Mouse (Mus musculus): Measurements from ENCODE around the gene Tfb1m.

GRCm38 (mm10) chr17:3487721-3488601, 69.6 kb downstream of the Tfb1m start:
- no peak for TF ChIP-seq CTCF (IDR thresholded peaks at IDR 0.05; ENCODE audit: control insufficient read depth, insufficient read depth, insufficient replicate concordance, low read depth, low read length)
- TF ChIP-seq POLR2A (IDR thresholded peaks at IDR 0.05; ENCODE audit: control insufficient read depth, low read depth, low read length): no peak
